Mouse (Mus musculus): ENCODE measurements around the gene Gtdc1. TPM values are rescaled to one million over a fixed set of nuclear protein-coding genes. Genes with fewer than 3 reads are reported as not detected.

Gene Gtdc1
- polyA plus RNA-seq, 1 experiment, result 4.9 TPM

DNA sequence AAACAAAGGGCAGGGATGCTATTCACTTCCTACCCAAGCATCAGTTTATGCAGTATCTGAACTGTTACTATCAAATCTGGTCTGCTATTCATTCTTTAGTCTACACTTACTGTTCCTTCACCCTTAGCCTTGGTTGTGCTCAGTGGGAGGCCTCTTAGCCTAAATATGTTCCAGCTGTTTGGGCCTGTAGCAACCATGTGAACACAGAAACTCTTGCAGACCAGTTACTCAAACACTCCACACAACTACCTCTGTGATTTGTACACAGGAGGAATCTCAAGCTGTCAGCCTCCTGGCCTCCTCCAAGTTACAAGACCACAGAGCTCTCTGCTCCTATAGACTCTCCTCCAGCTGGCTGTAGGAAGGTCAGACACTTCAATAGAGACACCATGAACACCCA lies 384.7 kb downstream of the Gtdc1 start:
- Histone ChIP-seq H3ac (ENCODE audit: control insufficient read depth, insufficient read length) (no peak overlapping the region), H3K4me3 (no peak overlapping the region), H3K27me3 (ENCODE audit: control insufficient read depth, insufficient read depth, insufficient read length) (no peaks in the 10 kb centered on the region), H3K79me2 (ENCODE audit: control insufficient read depth, insufficient read depth) (no peaks in the 10 kb centered on the region), H3K4me2 (ENCODE audit: low read depth) (no peak overlapping the region), H3K36me3 (ENCODE audit: control insufficient read depth, insufficient read depth) (no peaks in the 10 kb centered on the region)
- TF ChIP-seq REST (IDR thresholded peaks at IDR 0.05; ENCODE audit: insufficient read depth, insufficient read length), result no peak
- no peak for TF ChIP-seq MYOD1 (IDR thresholded peaks at IDR 0.05; ENCODE audit: control insufficient read depth in 1 of 3, insufficient read length in 2 of 3, low read depth in 2 of 3)
- TF ChIP-seq MYOG (IDR thresholded peaks at IDR 0.05; ENCODE audit: control insufficient read depth in 1 of 3, insufficient read depth in 1 of 3, insufficient read length in 2 of 3, low read depth in 2 of 3), result no peak
- TF ChIP-seq POLR2AphosphoS2 (IDR thresholded peaks at IDR 0.05; ENCODE audit: insufficient read length, low read depth), result no peak
- no peak for TF ChIP-seq CEBPB (IDR thresholded peaks at IDR 0.05; ENCODE audit: insufficient read depth, poor library complexity, severe bottlenecking)
- no peak for TF ChIP-seq E2F4 (IDR thresholded peaks at IDR 0.05; ENCODE audit: insufficient read depth)
- TF ChIP-seq SRF (IDR thresholded peaks at IDR 0.05; ENCODE audit: control insufficient read depth, insufficient read length, low read depth), result no peak
- no peak for TF ChIP-seq USF1 (IDR thresholded peaks at IDR 0.05; ENCODE audit: low read depth)
- no peak for TF ChIP-seq MAX (IDR thresholded peaks at IDR 0.05; ENCODE audit: low read depth)
- no peak for TF ChIP-seq TCF12 (IDR thresholded peaks at IDR 0.05; ENCODE audit: insufficient read depth, poor library complexity, severe bottlenecking)
- TF ChIP-seq TCF3 (IDR thresholded peaks at IDR 0.05; ENCODE audit: insufficient read length, low read depth), result no peak
- TF ChIP-seq POLR2A (IDR thresholded peaks at IDR 0.05; ENCODE audit: insufficient read length, low read depth), result no peak

DNA sequence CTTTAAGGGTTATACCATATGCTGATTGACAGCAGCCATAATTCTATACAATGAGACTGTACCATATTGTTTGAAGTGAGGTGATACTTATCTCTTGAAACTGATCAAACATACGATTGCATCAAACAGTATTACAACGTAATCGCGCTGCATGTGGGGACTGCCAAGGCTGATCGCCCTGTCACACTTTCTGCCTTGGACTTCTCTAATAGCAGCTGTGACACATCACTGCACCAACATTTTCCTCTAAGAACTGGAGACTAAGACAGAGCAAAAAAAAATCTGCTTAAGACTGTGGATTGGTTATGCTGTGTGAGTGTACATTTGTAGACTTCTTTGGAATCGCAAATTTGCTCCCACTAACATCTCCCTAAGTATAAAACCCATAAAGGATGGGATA lies 385.7 kb downstream of the Gtdc1 start:
- no peaks in the 10 kb centered on the region for H3K36me3 ChIP-seq (ENCODE audit: control insufficient read depth, insufficient read depth)
- H3K79me2 ChIP-seq (ENCODE audit: control insufficient read depth, insufficient read depth), result no peaks in the 10 kb centered on the region
- no peak overlapping the region for H3ac ChIP-seq (ENCODE audit: control insufficient read depth, insufficient read length)
- H3K4me3 ChIP-seq, result no peak overlapping the region
- no peaks in the 10 kb centered on the region for H3K27me3 ChIP-seq (ENCODE audit: control insufficient read depth, insufficient read depth, insufficient read length)
- H3K4me2 ChIP-seq (ENCODE audit: low read depth), result no peak overlapping the region
- TF ChIP-seq MAX (IDR thresholded peaks at IDR 0.05; ENCODE audit: low read depth), result no peak
- TF ChIP-seq REST (IDR thresholded peaks at IDR 0.05; ENCODE audit: insufficient read depth, insufficient read length), result no peak
- TF ChIP-seq MYOD1 (IDR thresholded peaks at IDR 0.05; ENCODE audit: control insufficient read depth in 1 of 3, insufficient read length in 2 of 3, low read depth in 2 of 3), result no peak
- TF ChIP-seq POLR2AphosphoS2 (IDR thresholded peaks at IDR 0.05; ENCODE audit: insufficient read length, low read depth), result no peak
- no peak for TF ChIP-seq SRF (IDR thresholded peaks at IDR 0.05; ENCODE audit: control insufficient read depth, insufficient read length, low read depth)
- no peak for TF ChIP-seq E2F4 (IDR thresholded peaks at IDR 0.05; ENCODE audit: insufficient read depth)
- TF ChIP-seq POLR2A (IDR thresholded peaks at IDR 0.05; ENCODE audit: insufficient read length, low read depth), result no peak
- TF ChIP-seq MYOG (IDR thresholded peaks at IDR 0.05; ENCODE audit: control insufficient read depth in 1 of 3, insufficient read depth in 1 of 3, insufficient read length in 2 of 3, low read depth in 2 of 3), result no peak
- no peak for TF ChIP-seq CEBPB (IDR thresholded peaks at IDR 0.05; ENCODE audit: insufficient read depth, poor library complexity, severe bottlenecking)
- TF ChIP-seq TCF3 (IDR thresholded peaks at IDR 0.05; ENCODE audit: insufficient read length, low read depth), result no peak
- TF ChIP-seq USF1 (IDR thresholded peaks at IDR 0.05; ENCODE audit: low read depth), result no peak

DNA sequence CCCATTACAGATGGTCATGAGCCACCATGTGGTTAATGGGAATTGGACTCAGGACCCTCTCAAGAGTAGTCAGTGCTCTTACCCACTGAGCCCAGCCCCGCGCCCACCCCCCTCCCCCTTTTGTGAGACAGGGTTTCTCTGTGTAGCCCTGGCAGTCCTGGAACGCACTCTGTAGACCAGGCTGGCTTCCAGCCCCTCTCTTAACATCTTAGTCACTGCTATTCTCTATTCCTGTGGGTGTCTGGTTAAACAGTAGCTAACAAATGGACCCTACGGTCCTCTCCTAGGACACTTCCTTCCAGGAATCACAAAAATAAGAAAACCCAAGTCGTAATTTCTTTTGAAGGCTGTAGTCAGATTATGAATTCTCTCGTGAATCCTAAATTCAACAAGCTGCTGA lies 386.6 kb downstream of the Gtdc1 start:
- H3K4me2 ChIP-seq (ENCODE audit: low read depth), result no peak overlapping the region

DNA sequence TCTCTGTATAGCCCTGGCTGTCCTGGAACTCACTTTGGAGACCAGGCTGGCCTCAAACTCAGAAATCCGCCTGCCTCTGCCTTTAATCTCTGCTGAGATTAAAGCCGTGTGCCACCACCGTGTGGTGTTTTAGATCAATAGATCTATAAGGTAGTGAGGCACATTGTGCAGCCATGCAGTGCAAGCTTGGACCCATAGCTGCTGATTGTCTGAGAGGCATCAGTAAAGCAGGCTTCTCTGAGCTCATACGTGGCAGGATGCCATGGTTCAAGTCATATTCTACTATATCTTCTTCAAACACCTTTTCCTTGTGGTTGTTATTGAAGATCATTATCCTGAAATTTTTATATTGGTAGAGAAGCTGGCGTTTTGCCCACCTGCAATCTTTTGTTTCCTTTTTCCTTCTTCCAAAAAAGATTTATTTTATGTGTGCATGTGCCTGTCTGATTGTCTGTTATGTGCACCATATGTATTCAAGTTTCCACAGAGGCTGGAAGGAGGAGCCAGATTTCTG lies 388.3 kb downstream of the Gtdc1 start:
- H3ac ChIP-seq (ENCODE audit: control insufficient read depth, insufficient read length), result no peak overlapping the region
- H3K4me2 ChIP-seq (ENCODE audit: low read depth), result no peak overlapping the region
- no peaks in the 10 kb centered on the region for H3K79me2 ChIP-seq (ENCODE audit: control insufficient read depth, insufficient read depth)
- no peak overlapping the region for H3K4me3 ChIP-seq
- no peaks in the 10 kb centered on the region for H3K27me3 ChIP-seq (ENCODE audit: control insufficient read depth, insufficient read depth, insufficient read length)
- TF ChIP-seq SRF (IDR thresholded peaks at IDR 0.05; ENCODE audit: control insufficient read depth, insufficient read length, low read depth) (no peak), REST (IDR thresholded peaks at IDR 0.05; ENCODE audit: insufficient read depth, insufficient read length) (no peak)
- H3K36me3 ChIP-seq (ENCODE audit: control insufficient read depth, insufficient read depth), result no peaks in the 10 kb centered on the region

More for the DNA sequence above, 386.6 kb downstream of the Gtdc1 start:
- no peaks in the 10 kb centered on the region for H3K27me3 ChIP-seq (ENCODE audit: control insufficient read depth, insufficient read depth, insufficient read length)
- no peak for TF ChIP-seq POLR2AphosphoS2 (IDR thresholded peaks at IDR 0.05; ENCODE audit: insufficient read length, low read depth)
- no peak for TF ChIP-seq MAX (IDR thresholded peaks at IDR 0.05; ENCODE audit: low read depth)
- no peak for TF ChIP-seq MYOD1 (IDR thresholded peaks at IDR 0.05; ENCODE audit: control insufficient read depth in 1 of 3, insufficient read length in 2 of 3, low read depth in 2 of 3)
- no peak for TF ChIP-seq E2F4 (IDR thresholded peaks at IDR 0.05; ENCODE audit: insufficient read depth)
- no peak for TF ChIP-seq TCF3 (IDR thresholded peaks at IDR 0.05; ENCODE audit: insufficient read length, low read depth)
- TF ChIP-seq REST (IDR thresholded peaks at IDR 0.05; ENCODE audit: insufficient read depth, insufficient read length), result no peak
- no peak for TF ChIP-seq SRF (IDR thresholded peaks at IDR 0.05; ENCODE audit: control insufficient read depth, insufficient read length, low read depth)
- TF ChIP-seq POLR2A (IDR thresholded peaks at IDR 0.05; ENCODE audit: insufficient read length, low read depth), result no peak
- TF ChIP-seq TCF12 (IDR thresholded peaks at IDR 0.05; ENCODE audit: insufficient read depth, poor library complexity, severe bottlenecking), result no peak
- no peak for TF ChIP-seq USF1 (IDR thresholded peaks at IDR 0.05; ENCODE audit: low read depth)
- TF ChIP-seq MYOG (IDR thresholded peaks at IDR 0.05; ENCODE audit: control insufficient read depth in 1 of 3, insufficient read depth in 1 of 3, insufficient read length in 2 of 3, low read depth in 2 of 3), result no peak
- no peaks in the 10 kb centered on the region for H3K36me3 ChIP-seq (ENCODE audit: control insufficient read depth, insufficient read depth)
- no peak overlapping the region for H3K4me3 ChIP-seq
- no peaks in the 10 kb centered on the region for H3K79me2 ChIP-seq (ENCODE audit: control insufficient read depth, insufficient read depth)
- no peak overlapping the region for H3ac ChIP-seq (ENCODE audit: control insufficient read depth, insufficient read length)

DNA sequence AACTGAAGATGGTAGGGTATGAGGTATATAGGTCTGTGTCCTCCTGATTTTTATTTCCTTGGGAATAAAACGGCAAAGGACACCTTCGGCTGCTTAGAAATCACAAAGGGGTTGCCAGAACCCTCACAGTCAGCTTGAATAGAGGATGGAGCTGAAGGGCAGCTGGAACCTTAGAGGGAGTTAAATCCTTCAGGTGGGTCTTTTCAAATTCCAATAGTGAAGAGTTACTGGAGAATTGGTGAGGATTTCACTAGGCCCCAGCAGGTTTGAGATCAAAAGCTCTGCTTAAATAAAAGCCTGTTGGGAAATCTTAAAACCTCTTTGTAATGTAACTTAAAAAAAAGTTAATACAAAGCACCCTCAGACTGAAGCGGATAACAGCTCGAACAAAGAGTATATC lies 389.3 kb downstream of the Gtdc1 start:
- Histone ChIP-seq H3ac (ENCODE audit: control insufficient read depth, insufficient read length) (no peak overlapping the region), H3K4me3 (no peak overlapping the region), H3K79me2 (ENCODE audit: control insufficient read depth, insufficient read depth) (no peaks in the 10 kb centered on the region), H3K36me3 (ENCODE audit: control insufficient read depth, insufficient read depth) (no peaks in the 10 kb centered on the region), H3K4me2 (ENCODE audit: low read depth) (no peak overlapping the region), H3K27me3 (ENCODE audit: control insufficient read depth, insufficient read depth, insufficient read length) (no peaks in the 10 kb centered on the region)
- TF ChIP-seq POLR2A (IDR thresholded peaks at IDR 0.05; ENCODE audit: insufficient read length, low read depth), result no peak
- no peak for TF ChIP-seq REST (IDR thresholded peaks at IDR 0.05; ENCODE audit: insufficient read depth, insufficient read length)
- no peak for TF ChIP-seq USF1 (IDR thresholded peaks at IDR 0.05; ENCODE audit: low read depth)
- TF ChIP-seq CEBPB (IDR thresholded peaks at IDR 0.05; ENCODE audit: insufficient read depth, poor library complexity, severe bottlenecking), result no peak
- no peak for TF ChIP-seq MAX (IDR thresholded peaks at IDR 0.05; ENCODE audit: low read depth)
- no peak for TF ChIP-seq TCF12 (IDR thresholded peaks at IDR 0.05; ENCODE audit: insufficient read depth, poor library complexity, severe bottlenecking)
- no peak for TF ChIP-seq E2F4 (IDR thresholded peaks at IDR 0.05; ENCODE audit: insufficient read depth)
- no peak for TF ChIP-seq TCF3 (IDR thresholded peaks at IDR 0.05; ENCODE audit: insufficient read length, low read depth)
- no peak for TF ChIP-seq SRF (IDR thresholded peaks at IDR 0.05; ENCODE audit: control insufficient read depth, insufficient read length, low read depth)
- TF ChIP-seq MYOD1 (IDR thresholded peaks at IDR 0.05; ENCODE audit: control insufficient read depth in 1 of 3, insufficient read length in 2 of 3, low read depth in 2 of 3), result no peak
